Mouse (Mus musculus) heart, embryonic 12.5 days (tissue): ENCODE data around the gene Lmod3. TPM values are rescaled to one million over a fixed set of nuclear protein-coding genes. Genes with fewer than 3 reads are reported as not detected.
"Not testable (repeated sequence)": the region's sequence is repeated elsewhere in the genome, so short reads cannot be mapped to it uniquely, and the experiment has no call there.

Source experiments
- ATAC-seq: fragments of 200-750 bp; cut with Nextera tagmentation; 2 replicates; pipeline ENCODE4 v1.8.0; 2017; ENCODE audit warnings: moderate TSS enrichment, moderate library complexity; ENCODE audit not compliant: insufficient number of reproducible peaks, low FRiP score
- H3K27ac ChIP-seq: fragments of 300-500 bp; sonication (generic); 2 replicates; pipeline ENCODE4 v1.5.1; 2016; ENCODE audit warnings: mild to moderate bottlenecking, moderate library complexity; ENCODE audit not compliant: poor library complexity, severe bottlenecking
- H3K27me3 ChIP-seq: fragments of 300-500 bp; sonication (generic); replicated peaks from 2 replicates; pipeline ENCODE4 v1.6.1; 2016; ENCODE audit warnings: mild to moderate bottlenecking, moderate library complexity
- H3K36me3 ChIP-seq: fragments of 300-500 bp; sonication (generic); 2 replicates; pipeline ENCODE4 v1.6.1; 2016; ENCODE audit warnings: mild to moderate bottlenecking, moderate library complexity
- H3K4me1 ChIP-seq: fragments of 300-500 bp; sonication (generic); replicated peaks from 2 replicates; pipeline ENCODE4 v1.6.1; 2016; ENCODE audit warnings: mild to moderate bottlenecking
- H3K4me2 ChIP-seq: fragments of 300-500 bp; sonication (generic); 2 replicates; pipeline ENCODE4 v1.6.1; 2016; ENCODE audit warnings: mild to moderate bottlenecking, moderate library complexity
- H3K4me3 ChIP-seq: fragments of 300-500 bp; sonication (generic); 2 replicates; pipeline ENCODE4 v1.5.1; 2016; ENCODE audit warnings: mild to moderate bottlenecking
- H3K9ac ChIP-seq: fragments of 300-500 bp; sonication (generic); 2 replicates; pipeline ENCODE4 v1.6.1; 2016; ENCODE audit warnings: mild to moderate bottlenecking, moderate library complexity
- H3K9me3 ChIP-seq: fragments of 300-500 bp; sonication (generic); replicated peaks from 2 replicates; pipeline ENCODE4 v1.6.1; 2016; ENCODE audit warnings: mild to moderate bottlenecking, moderate library complexity
- WGBS: fragments of 180-500 bp; shearing (Covaris S2); methylation state at CpG from one replicate; pipeline ENCODE4 v1.1.7; 2016; 5-methylcytosine and 5-hydroxymethylcytosine counted together
- polyA plus RNA-seq: library from polyadenylated mRNA; unstranded; fragments of >200 nt; fragmentation: Nextera tagmentation; extraction: Ambion mirVana; gene quantifications from 2 replicates; pipeline ENCODE4 v1.2.1, GENCODE M21; 2016

The Lmod3 gene
- polyA plus RNA-seq, 1 experiment from 2014 or later = 18.0 TPM

- Histone ChIP-seq H3K9ac (no peak overlapping the region), H3K4me3 (no peak overlapping the region), H3K9me3 (no peaks in the 10 kb centered on the region), H3K36me3 (no peaks in the 10 kb centered on the region), H3K4me2 (0 out of 2 replicates have a peak overlapping the region, but pooled peaks have one; percentile 9), H3K4me1 (peaks cover 29% of the 10 kb centered on the region), H3K27ac (no peak overlapping the region), H3K27me3 (no peaks in the 10 kb centered on the region)
- no peak for ATAC-seq
- WGBS = 32% methylated on average over 4 of the region's 4 CpGs
Observed at GRCm38 (mm10) chr6:97276366-97276765, 23.8 kb upstream of the Lmod3 start.

GRCm38 (mm10) chr6:97275760-97276159 lies 23.2 kb upstream of the Lmod3 start:
- no peak for ATAC-seq
- H3K27ac ChIP-seq = no peak overlapping the region

GRCm38 (mm10) chr6:97273777-97274176 lies 21.2 kb upstream of the Lmod3 start:
- WGBS = 73% methylated on average over 3 of the region's 3 CpGs
- Histone ChIP-seq H3K27me3 (no peaks in the 10 kb centered on the region), H3K4me1 (peaks cover 25% of the 10 kb centered on the region), H3K4me3 (no peak overlapping the region), H3K4me2 (no peak overlapping the region), H3K9me3 (no peaks in the 10 kb centered on the region), H3K9ac (no peak overlapping the region), H3K36me3 (no peaks in the 10 kb centered on the region), H3K27ac (no peak overlapping the region)
- no peak for ATAC-seq

More at GRCm38 (mm10) chr6:97275760-97276159, 23.2 kb upstream of the Lmod3 start:
- WGBS = 54% methylated on average over 4 of the region's 4 CpGs
- H3K36me3 ChIP-seq = no peaks in the 10 kb centered on the region
- H3K27me3 ChIP-seq = no peaks in the 10 kb centered on the region
- H3K4me1 ChIP-seq = peaks cover 29% of the 10 kb centered on the region
- no peaks in the 10 kb centered on the region for H3K9me3 ChIP-seq
- H3K9ac ChIP-seq = no peak overlapping the region
- 0 out of 2 replicates have a peak overlapping the region, but pooled peaks have one; percentile 9 for H3K4me2 ChIP-seq
- H3K4me3 ChIP-seq = no peak overlapping the region

GRCm38 (mm10) chr6:97273058-97273710 lies 20.6 kb upstream of the Lmod3 start:
- no peak overlapping the region for H3K4me2 ChIP-seq
- WGBS = 48% methylated on average over 16 of the region's 16 CpGs
- H3K4me3 ChIP-seq = no peak overlapping the region
- H3K9me3 ChIP-seq = no peaks in the 10 kb centered on the region
- H3K9ac ChIP-seq = no peak overlapping the region
- no peak overlapping the region for H3K27ac ChIP-seq
- no peaks in the 10 kb centered on the region for H3K27me3 ChIP-seq
- no peak for ATAC-seq
- no peaks in the 10 kb centered on the region for H3K36me3 ChIP-seq
- peaks cover 21% of the 10 kb centered on the region for H3K4me1 ChIP-seq

- 75% methylated on average over 2 of the region's 2 CpGs for WGBS
- Histone ChIP-seq H3K36me3 (no peaks in the 10 kb centered on the region), H3K27ac (no peak overlapping the region), H3K4me1 (peaks cover 19% of the 10 kb centered on the region), H3K9ac (no peak overlapping the region), H3K4me3 (no peak overlapping the region), H3K4me2 (no peak overlapping the region), H3K27me3 (no peaks in the 10 kb centered on the region), H3K9me3 (no peaks in the 10 kb centered on the region)
- no peak for ATAC-seq
Observed at GRCm38 (mm10) chr6:97272349-97272748, 19.8 kb upstream of the Lmod3 start.

GRCm38 (mm10) chr6:97269596-97269995 lies 17.0 kb upstream of the Lmod3 start:
- H3K27ac ChIP-seq = no peak overlapping the region
- H3K4me3 ChIP-seq = no peak overlapping the region
- H3K4me1 ChIP-seq = peaks cover 10% of the 10 kb centered on the region; the same call in 1 of the 2 replicates
- no peaks in the 10 kb centered on the region for H3K27me3 ChIP-seq
- H3K9ac ChIP-seq = no peak overlapping the region
- no peak for ATAC-seq
- H3K36me3 ChIP-seq = no peaks in the 10 kb centered on the region
- WGBS = 75% methylated on average over 11 of the region's 11 CpGs
- H3K4me2 ChIP-seq = no peak overlapping the region
- H3K9me3 ChIP-seq = no peaks in the 10 kb centered on the region

GRCm38 (mm10) chr6:97267132-97267531 lies 14.6 kb upstream of the Lmod3 start:
- Histone ChIP-seq H3K9me3 (no peaks in the 10 kb centered on the region), H3K4me2 (no peak overlapping the region), H3K27ac (no peak overlapping the region), H3K9ac (no peak overlapping the region), H3K4me1 (peaks cover 10% of the 10 kb centered on the region; the same call in 1 of the 2 replicates), H3K4me3 (no peak overlapping the region), H3K36me3 (no peaks in the 10 kb centered on the region), H3K27me3 (no peaks in the 10 kb centered on the region)
- ATAC-seq = no peak
- 84% methylated on average over 2 of the region's 2 CpGs for WGBS

- Histone ChIP-seq H3K27me3 (no peaks in the 10 kb centered on the region), H3K4me3 (no peak overlapping the region), H3K9ac (no peak overlapping the region), H3K27ac (no peak overlapping the region), H3K4me2 (no peak overlapping the region), H3K4me1 (peaks cover 10% of the 10 kb centered on the region; the same call in 1 of the 2 replicates), H3K9me3 (no peaks in the 10 kb centered on the region), H3K36me3 (no peaks in the 10 kb centered on the region)
- ATAC-seq = no peak
- WGBS = 72% methylated on average over 4 of the region's 4 CpGs
Observed at GRCm38 (mm10) chr6:97266661-97267060, 14.1 kb upstream of the Lmod3 start.

- H3K27me3 ChIP-seq = no peaks in the 10 kb centered on the region
- peaks cover 10% of the 10 kb centered on the region; the same call in 1 of the 2 replicates for H3K4me1 ChIP-seq
- H3K9me3 ChIP-seq = no peaks in the 10 kb centered on the region
- H3K9ac ChIP-seq = no peak overlapping the region
- no peaks in the 10 kb centered on the region for H3K36me3 ChIP-seq
- peak overlapping the region; percentile 26 for H3K4me2 ChIP-seq
- 44% methylated on average over 3 of the region's 3 CpGs for WGBS
- no peak overlapping the region for H3K4me3 ChIP-seq
- peak overlapping the region; percentile 91 for H3K27ac ChIP-seq
- peak; percentile 51 for ATAC-seq
Observed at GRCm38 (mm10) chr6:97265705-97266104, 13.1 kb upstream of the Lmod3 start.

GRCm38 (mm10) chr6:97265240-97265639 lies 12.7 kb upstream of the Lmod3 start:
- WGBS = 37% methylated on average over 8 of the region's 8 CpGs
- Histone ChIP-seq H3K27me3 (no peaks in the 10 kb centered on the region), H3K27ac (peak overlapping the region; percentile 91), H3K4me1 (peaks cover 10% of the 10 kb centered on the region; the same call in 1 of the 2 replicates), H3K4me3 (no peak overlapping the region), H3K9me3 (no peaks in the 10 kb centered on the region), H3K4me2 (peak overlapping the region; percentile 26), H3K9ac (no peak overlapping the region), H3K36me3 (no peaks in the 10 kb centered on the region)
- peak; percentile 66; the same call in 1 of the 2 replicates for ATAC-seq

GRCm38 (mm10) chr6:97263750-97264149 lies 11.2 kb upstream of the Lmod3 start:
- H3K27ac ChIP-seq, H3K9me3 ChIP-seq, H3K27me3 ChIP-seq, H3K36me3 ChIP-seq, H3K4me2 ChIP-seq, H3K4me3 ChIP-seq, ATAC-seq, H3K9ac ChIP-seq: not testable (repeated sequence)
- H3K4me1 ChIP-seq = peaks cover 16% of the 10 kb centered on the region; the same call in 1 of the 2 replicates

GRCm38 (mm10) chr6:97262229-97262628 lies 9.7 kb upstream of the Lmod3 start:
- Histone ChIP-seq H3K9ac (no peak overlapping the region), H3K27me3 (no peaks in the 10 kb centered on the region), H3K9me3 (no peaks in the 10 kb centered on the region), H3K27ac (no peak overlapping the region), H3K4me1 (peaks cover 22% of the 10 kb centered on the region; the same call in 1 of the 2 replicates), H3K4me3 (no peak overlapping the region), H3K36me3 (no peaks in the 10 kb centered on the region), H3K4me2 (no peak overlapping the region)
- ATAC-seq = no peak
- WGBS = 68% methylated on average over 4 of the region's 4 CpGs
